Comparison of ENCODE assay signal across 19 mouse cellular contexts in genomic region chr14:34449807-34450206, GRCm38 (mm10). TPM values are rescaled to one million over a fixed set of nuclear protein-coding genes. Genes with fewer than 3 reads are reported as not detected.
DNase-seq lines count a peak whose midpoint lies in the region; ATAC-seq and TF ChIP-seq lines count a peak whose summit lies in the region.
"Had no signal": no experiment of that assay in that cellular context is flagged by ENCODE, and none has a peak within 500 bp of the region (broad histone marks: within the 10 kb centered on the region; RNA-seq: fewer than 3 reads in every experiment).

No protein-coding gene starts in this region.

- H3K4me3 ChIP-seq in heart, postnatal 0 days (ENCODE audit: low read depth, low read length) = no peak overlapping the region
- no peak overlapping the region for H3K4me3 ChIP-seq in embryonic fibroblast, embryonic 13.5 days (ENCODE audit: insufficient read depth, low read length)
- H3K4me3 ChIP-seq: embryonic facial prominence, embryonic 15.5 days; heart, adult 2 months; left cerebral cortex, adult 2 months; stomach, embryonic 15.5 days had no signal

- TF ChIP-seq EP300 in heart, postnatal 0 days (IDR thresholded peaks at IDR 0.05; ENCODE audit: low read depth) = no peak

- ATAC-seq in heart, postnatal 0 days (ENCODE audit: insufficient read depth, low read depth) = no peak
- ATAC-seq: activated CD4-positive, CD25-positive, alpha-beta regulatory T cell, adult 4 months; intestine, postnatal 0 days had no signal

- H3K4me2 ChIP-seq in heart, postnatal 0 days (ENCODE audit: low read depth, low read length) = no peak overlapping the region
- H3K4me2 ChIP-seq: embryonic facial prominence, embryonic 15.5 days; stomach, embryonic 15.5 days had no signal

- TF ChIP-seq CTCF in heart, postnatal 0 days (IDR thresholded peaks at IDR 0.05; ENCODE audit: low read depth) = no peak
- TF ChIP-seq CTCF in embryonic fibroblast, embryonic 13.5 days (IDR thresholded peaks at IDR 0.05; ENCODE audit: borderline replicate concordance, insufficient read depth, low read length) = no peak

- H3K27ac ChIP-seq in heart, postnatal 0 days (ENCODE audit: low read depth) = 0 out of 2 replicates have a peak overlapping the region, but pooled peaks have one; percentile 11
- peak overlapping the region; percentile 90; the same call in 1 of the 2 replicates for H3K27ac ChIP-seq in embryonic fibroblast, embryonic 13.5 days (ENCODE audit: insufficient read depth, low read length)
- H3K27ac ChIP-seq: embryonic facial prominence, embryonic 15.5 days; heart, adult 2 months; left cerebral cortex, adult 2 months; macrophage; stomach, embryonic 15.5 days had no signal

- TF ChIP-seq POLR2A in embryonic fibroblast, embryonic 13.5 days (IDR thresholded peaks at IDR 0.05; ENCODE audit: low read depth, low read length) = no peak

- 0 out of 2 replicates have a peak, but pooled peaks cover 5% of the 10 kb centered on the region for H3K4me1 ChIP-seq in heart, postnatal 0 days (ENCODE audit: control insufficient read depth, insufficient read depth)
- peaks cover 5% of the 10 kb centered on the region for H3K4me1 ChIP-seq in embryonic fibroblast, embryonic 13.5 days (ENCODE audit: control insufficient read depth, insufficient read depth, low read length)

- intact Hi-C loops in gastrocnemius, postnatal 14 days (cut with DNase I; ENCODE audit: low total_unique reads) = loop anchor here (10.0 kb wide), 1 partner anchor 95 kb away; no protein-coding TSS in a partner anchor

- H3K36me3 ChIP-seq in heart, postnatal 0 days (replicated peaks; ENCODE audit: control insufficient read depth, insufficient read depth, low read length) = peaks cover 16% of the 10 kb centered on the region; the same call in 1 of the 2 replicates

- no peaks in the 10 kb centered on the region for H3K9me3 ChIP-seq in heart, postnatal 0 days (replicated peaks; ENCODE audit: control insufficient read depth, low read length)
- H3K9me3 ChIP-seq: embryonic facial prominence, embryonic 15.5 days; stomach, embryonic 15.5 days had no signal

- peak; percentile 26 for DNase-seq in heart, postnatal 0 days (ENCODE audit: low spot score)
- DNase-seq in heart, adult 9 months (ENCODE audit: low spot score in 2 of 2) = no peak
- DNase-seq in NIH3T3 (ENCODE audit: low read depth) = peak; percentile 18
- peak; percentile 53 to 62 for DNase-seq in kidney, postnatal 36 days
- no peak for DNase-seq in gastrocnemius, postnatal 14 days
- DNase-seq in left cerebral cortex, adult 18-20 months (ENCODE audit: low spot score in 2 of 2) = no peak
- no peak for DNase-seq in left cerebral cortex, adult 9 months (ENCODE audit: low spot score in 2 of 2)
- DNase-seq: cerebellum, postnatal 10 days; heart, adult 2 months; liver; right cerebral cortex, postnatal 4 days; thymus, postnatal 4 days had no signal

- H3K9ac ChIP-seq in heart, postnatal 0 days (replicated peaks; ENCODE audit: low read depth, low read length) = no peak overlapping the region
- H3K9ac ChIP-seq: embryonic facial prominence, embryonic 15.5 days; stomach, embryonic 15.5 days had no signal

- no peaks in the 10 kb centered on the region for H3K27me3 ChIP-seq in heart, postnatal 0 days (ENCODE audit: control insufficient read depth, insufficient read depth, low read length)
- H3K27me3 ChIP-seq: embryonic facial prominence, embryonic 15.5 days; stomach, embryonic 15.5 days had no signal

- WGBS in heart, postnatal 0 days = 63% methylated on average over 9 of the region's 9 CpGs

RNA-seq across cellular contexts. Expression of gene Bmpr1a, which starts 53.3 kb away (rescaled TPM):
- 99.5 and 130 TPM in 2 replicates for total RNA-seq in heart, postnatal 0 days (2014; rRNA removed; ENCODE audit: low replicate concordance)
- 37.2 and 38.6 TPM in 2 replicates for polyA plus RNA-seq in heart, postnatal 0 days (2015; fragmentation: Nextera tagmentation; extraction: Ambion mirVana)
- 116 and 146 TPM in 2 replicates for polyA plus RNA-seq in embryonic fibroblast, embryonic 13.5 days (2011; ENCODE audit: insufficient read length, low read depth, missing spikeins)
- 10 to 100 TPM; 65.3 to 69.9 TPM for total RNA-seq in gastrocnemius, postnatal 14 days (2021)
- total RNA-seq in left cerebral cortex, adult 18-20 months (2021) = 10 to 100 TPM; 32.8 to 33.6 TPM

Comparison
In these comparisons a context has a peak if more than half of its experiments do, and no peak if none do; other contexts are left out.
1. DNase-seq: peak in heart, postnatal 0 days (single experiment), NIH3T3 (single experiment) and kidney, postnatal 36 days (2 of 2); none in heart, adult 9 months (0 of 2), gastrocnemius, postnatal 14 days (single experiment), left cerebral cortex, adult 18-20 months (0 of 2) and left cerebral cortex, adult 9 months (0 of 2).